Mouse (Mus musculus): Measurements from ENCODE around the gene Rab3il1.

GRCm38 (mm10) chr19:10054361-10055075, 53.0 kb downstream of the Rab3il1 start:
- TF ChIP-seq CTCF (IDR thresholded peaks at IDR 0.05; ENCODE audit: low read depth) (no peak), EP300 (IDR thresholded peaks at IDR 0.05; ENCODE audit: low read depth) (no peak)

Measured in liver, postnatal 0 days (tissue).